Mouse (Mus musculus) CH12.LX (cell line): ENCODE data around the gene Chst15. TPM values are rescaled to one million over a fixed set of nuclear protein-coding genes. Genes with fewer than 3 reads are reported as not detected.

Experiments
- DNase-seq: peaks from one replicate; pipeline ENCODE4 v3.0.0-alpha.2; 2013; ENCODE audit errors: extremely low read depth
- H3K27ac ChIP-seq: 2 replicates; pipeline ENCODE4 v1.5.1; 2012; ENCODE audit warnings: low read depth, mild to moderate bottlenecking, control low read depth, moderate library complexity; ENCODE audit not compliant: insufficient read depth
- H3K27me3 ChIP-seq: replicated peaks from 2 replicates; pipeline ENCODE3; 2012; ENCODE audit warnings: inconsistent platforms
- H3K36me3 ChIP-seq, 2 experiments: replicated peaks in 1 of 2; 2 replicates each; pipeline versions ENCODE3 to v1.6.1; 2012; ENCODE audit warnings: inconsistent platforms in 1 of 2, low read length in 1 of 2, mild to moderate bottlenecking in 1 of 2, mixed read lengths in 1 of 2, moderate library complexity in 1 of 2; ENCODE audit not compliant: control insufficient read depth in 1 of 2, insufficient read depth in 1 of 2
- H3K4me1 ChIP-seq, 2 experiments: 2 replicates each; pipeline ENCODE4 v1.6.1; 2012; ENCODE audit warnings: inconsistent platforms in 1 of 2, moderate library complexity in 1 of 2; ENCODE audit not compliant: insufficient read depth in 2 of 2, control insufficient read depth in 1 of 2
- H3K4me2 ChIP-seq: 2 replicates; pipeline ENCODE4 v1.6.1; 2012; ENCODE audit warnings: low read depth, mild to moderate bottlenecking, control low read depth; ENCODE audit not compliant: poor library complexity, insufficient read depth, severe bottlenecking
- H3K4me3 ChIP-seq, 3 experiments: fragments of 150-350 bp in 1 of 3; sonication (generic) in 1 of 3; replicated peaks in 1 of 3; 2 replicates each; pipeline versions ENCODE3 to v1.5.1; 2011 to 2012; ENCODE audit warnings: low read depth in 2 of 3, low read length in 2 of 3, mild to moderate bottlenecking in 2 of 3, moderate library complexity in 2 of 3, control low read depth in 1 of 3, improper control_type of control experiment in 1 of 3, inconsistent platforms in 1 of 3, mixed read lengths in 1 of 3; ENCODE audit not compliant: poor library complexity in 1 of 3
- H3K79me2 ChIP-seq: replicated peaks from 2 replicates; pipeline ENCODE4 v1.6.1; 2012; ENCODE audit warnings: mild to moderate bottlenecking, moderate library complexity; ENCODE audit not compliant: control insufficient read depth, poor library complexity, insufficient read depth, severe bottlenecking; ENCODE audit errors: extremely low read depth
- H3K9ac ChIP-seq: 2 replicates; pipeline ENCODE4 v1.6.1; 2012; ENCODE audit warnings: low read depth, mild to moderate bottlenecking, control low read depth, moderate library complexity; ENCODE audit not compliant: insufficient read depth
- H3K9me3 ChIP-seq: replicated peaks from 2 replicates; pipeline ENCODE3; 2012; ENCODE audit warnings: low read length, inconsistent platforms, mixed read lengths
- BHLHE40 ChIP-seq: IDR thresholded peaks from 2 replicates; pipeline ENCODE4 v1.6.1; 2011; ENCODE audit warnings: mild to moderate bottlenecking, low read depth, low read length, improper control_type of control experiment
- CHD1 ChIP-seq: IDR thresholded peaks from 2 replicates; pipeline ENCODE4 v1.6.1; 2012; ENCODE audit warnings: low read depth, low read length, improper control_type of control experiment, inconsistent platforms
- CTCF ChIP-seq, 2 experiments: IDR thresholded peaks in 1 of 2; conservative IDR thresholded peaks in 1 of 2; 2 replicates each; pipeline ENCODE4 v1.5.1; 2011 to 2012; ENCODE audit warnings: low read depth in 2 of 2, low read length in 2 of 2, improper control_type of control experiment in 1 of 2, inconsistent platforms in 1 of 2, mild to moderate bottlenecking in 1 of 2, moderate library complexity in 1 of 2
- ELF1 ChIP-seq: IDR thresholded peaks from 2 replicates; pipeline ENCODE4 v1.6.1; 2014; ENCODE audit warnings: low read depth, mild to moderate bottlenecking, inconsistent platforms, low read length, improper control_type of control experiment
- GABPA ChIP-seq: IDR thresholded peaks from 2 replicates; pipeline ENCODE4 v1.6.1; 2012; ENCODE audit warnings: low read depth, low read length, improper control_type of control experiment, inconsistent platforms; ENCODE audit not compliant: insufficient replicate concordance
- JUN ChIP-seq: IDR thresholded peaks from 2 replicates; pipeline ENCODE4 v1.6.1; 2011; ENCODE audit warnings: low read depth, mild to moderate bottlenecking, low read length, improper control_type of control experiment, moderate library complexity; ENCODE audit not compliant: insufficient read depth
- JUND ChIP-seq: conservative IDR thresholded peaks from 2 replicates; pipeline ENCODE4 v1.6.1; 2011; ENCODE audit warnings: low read depth, low read length, improper control_type of control experiment
- KAT2A ChIP-seq: IDR thresholded peaks from 2 replicates; pipeline ENCODE4 v1.6.1; 2012; ENCODE audit warnings: low read length, improper control_type of control experiment, inconsistent platforms; ENCODE audit not compliant: insufficient replicate concordance
- MAFK ChIP-seq: IDR thresholded peaks from 2 replicates; pipeline ENCODE4 v1.6.1; 2011; ENCODE audit warnings: low read length, improper control_type of control experiment; ENCODE audit not compliant: insufficient replicate concordance
- MAZ ChIP-seq: IDR thresholded peaks from 2 replicates; pipeline ENCODE4 v1.6.1; 2012; ENCODE audit warnings: low read depth, mild to moderate bottlenecking, inconsistent platforms, low read length, improper control_type of control experiment, moderate library complexity
- MXI1 ChIP-seq: IDR thresholded peaks from 2 replicates; pipeline ENCODE4 v1.6.1; 2011; ENCODE audit warnings: mild to moderate bottlenecking, low read depth, low read length, improper control_type of control experiment
- NELFE ChIP-seq: IDR thresholded peaks from 2 replicates; pipeline ENCODE4 v1.6.1; 2011; ENCODE audit warnings: low read depth, low read length, improper control_type of control experiment
- NRF1 ChIP-seq: IDR thresholded peaks from 2 replicates; pipeline ENCODE4 v1.6.1; 2014; ENCODE audit warnings: low read depth, mild to moderate bottlenecking, inconsistent platforms, low read length, improper control_type of control experiment, moderate library complexity
- PAX5 ChIP-seq: IDR thresholded peaks from 2 replicates; pipeline ENCODE4 v1.6.1; 2012; ENCODE audit warnings: low read length, inconsistent platforms, mixed read lengths
- POLR2A ChIP-seq: IDR thresholded peaks from 2 replicates; pipeline ENCODE4 v1.6.1; 2011; ENCODE audit warnings: low read depth, mild to moderate bottlenecking, improper control_type of control experiment, low read length
- SIN3A ChIP-seq: IDR thresholded peaks from 2 replicates; pipeline ENCODE4 v1.6.1; 2012; ENCODE audit warnings: low read length, improper control_type of control experiment, inconsistent platforms
- TCF12 ChIP-seq: IDR thresholded peaks from 2 replicates; pipeline ENCODE4 v1.6.1; 2014; ENCODE audit warnings: low read depth, mild to moderate bottlenecking, inconsistent platforms, low read length, improper control_type of control experiment
- UBTF ChIP-seq: IDR thresholded peaks from 2 replicates; pipeline ENCODE4 v1.6.1; 2012; ENCODE audit warnings: low read depth, mild to moderate bottlenecking, inconsistent platforms, low read length, improper control_type of control experiment, moderate library complexity
- USF1 ChIP-seq: IDR thresholded peaks from 2 replicates; pipeline ENCODE4 v1.6.1; 2014; ENCODE audit warnings: low read depth, mild to moderate bottlenecking, inconsistent platforms, low read length, improper control_type of control experiment
- USF2 ChIP-seq: conservative IDR thresholded peaks from 2 replicates; pipeline ENCODE4 v1.6.1; 2011; ENCODE audit warnings: low read depth, low read length, improper control_type of control experiment
- ZKSCAN1 ChIP-seq: IDR thresholded peaks from 2 replicates; pipeline ENCODE4 v1.6.1; 2012; ENCODE audit warnings: low read depth, inconsistent platforms, low read length, improper control_type of control experiment, borderline replicate concordance
- ZNF384 ChIP-seq: IDR thresholded peaks from 2 replicates; pipeline ENCODE4 v1.6.1; 2012; ENCODE audit warnings: low read depth, low read length, improper control_type of control experiment, inconsistent platforms
- dilution Hi-C: fragments of 300-500 bp; cut with MboI; formaldehyde crosslinking; loops from 2 replicates; pipeline ENCODE4 v1.14.3; 2020; ENCODE audit warnings: low sequenced_read_pairs; ENCODE audit not compliant: extremely low pct_unique_long_range_greater_than_20kb, extremely low pct_ligation_motif_present
- in situ Hi-C: fragments of 300-500 bp; cut with MboI; formaldehyde crosslinking; loops from 3 replicates; pipeline ENCODE4 v1.14.3; 2019; ENCODE audit warnings: low sequenced_read_pairs, low pct_ligation_motif_present, low pct_unique_long_range_greater_than_20kb, mixed read lengths
- polyA plus RNA-seq: library from polyadenylated mRNA; unstranded; fragments of >175 nt; gene quantifications from 2 replicates; pipeline ENCODE4 v1.2.1, GENCODE M21; 2012; ENCODE audit warnings: low read depth; ENCODE audit not compliant: insufficient read length
- total RNA-seq, 2 experiments: library from RNA; depleted of rRNA; stranded (reverse); fragments of 300-350 nt in 1 of 2; fragments of >200 nt in 1 of 2; gene quantifications; 2 replicates each; pipeline ENCODE4 v1.2.3; 2012 to 2014

The Chst15 gene
- total and polyA plus RNA-seq, 3 experiments, result 0.42 to 0.81 (median 0.57) TPM

DNA sequence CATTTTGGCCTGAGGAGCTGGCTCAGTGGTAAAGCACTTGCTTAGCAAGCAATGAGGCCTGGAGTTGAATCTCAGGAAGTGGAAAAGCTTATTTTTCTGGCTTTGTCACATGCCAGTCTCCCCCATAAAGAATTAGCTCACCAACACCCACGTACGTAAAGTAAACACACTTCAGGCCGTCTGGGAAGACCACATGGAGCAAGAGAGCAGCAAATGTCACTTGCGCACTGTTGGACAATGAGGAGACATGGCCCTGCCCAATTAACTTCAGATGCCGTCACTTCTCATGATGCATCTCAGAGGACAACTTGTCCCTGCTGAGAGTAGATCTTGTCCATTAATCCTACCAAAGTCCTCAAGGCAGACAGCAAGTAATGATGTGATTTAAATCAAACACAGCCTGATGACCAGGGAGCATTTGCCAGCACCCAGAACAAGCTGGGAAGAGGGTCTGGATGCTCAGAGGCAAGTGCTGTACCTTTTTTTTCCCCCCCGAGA, 32.1 kb upstream of the Chst15 start:
- no peak for DNase-seq
- Histone ChIP-seq H3K36me3 (no peaks in the 10 kb centered on the region), H3K9ac (no peak overlapping the region), H3K27me3 (peaks cover 49% of the 10 kb centered on the region), H3K9me3 (no peaks in the 10 kb centered on the region), H3K79me2 (no peaks in the 10 kb centered on the region), H3K4me3 (no peak overlapping the region), H3K4me1 (no peaks in the 10 kb centered on the region), H3K4me2 (no peak overlapping the region), H3K27ac (no peak overlapping the region)
- in situ Hi-C loops (no loop called here), dilution Hi-C loops (no loop called here)
- TF ChIP-seq NELFE (no peak), BHLHE40 (no peak), JUND (no peak), CTCF (conservative IDR thresholded peaks at IDR 0.05 in 1 of 2, IDR thresholded peaks at IDR 0.05 in 1 of 2; ENCODE audit: low read depth in 2 of 2, low read length in 2 of 2) (no peak), ZKSCAN1 (no peak), CHD1 (no peak), NRF1 (no peak)

GRCm38 (mm10) chr7:132347273-132348045, 30.4 kb upstream of the Chst15 start:
- H3K9me3 ChIP-seq, result no peaks in the 10 kb centered on the region
- DNase-seq, result no peak

GRCm38 (mm10) chr7:132345526-132346070, 28.6 kb upstream of the Chst15 start:
- H3K27me3 ChIP-seq, result peaks cover 40% of the 10 kb centered on the region
- H3K9ac ChIP-seq, result no peak overlapping the region
- H3K4me2 ChIP-seq, result no peak overlapping the region
- H3K4me1 ChIP-seq, result no peaks in the 10 kb centered on the region
- no peak overlapping the region for H3K4me3 ChIP-seq
- no peaks in the 10 kb centered on the region for H3K36me3 ChIP-seq
- TF ChIP-seq PAX5, result no peak
- TF ChIP-seq MAFK, result no peak
- TF ChIP-seq TCF12, result no peak
- TF ChIP-seq JUN, result no peak
- in situ Hi-C loops, result no loop called here
- H3K79me2 ChIP-seq, result no peaks in the 10 kb centered on the region
- dilution Hi-C loops, result no loop called here
- no peak overlapping the region for H3K27ac ChIP-seq
- DNase-seq, result no peak
- no peaks in the 10 kb centered on the region for H3K9me3 ChIP-seq

More at GRCm38 (mm10) chr7:132347273-132348045, 30.4 kb upstream of the Chst15 start:
- no peaks in the 10 kb centered on the region for H3K4me1 ChIP-seq
- no peaks in the 10 kb centered on the region for H3K36me3 ChIP-seq
- H3K27ac ChIP-seq, result no peak overlapping the region
- H3K79me2 ChIP-seq, result no peaks in the 10 kb centered on the region
- dilution Hi-C loops (no loop called here), in situ Hi-C loops (no loop called here)
- no peak overlapping the region for H3K4me2 ChIP-seq
- no peak overlapping the region for H3K4me3 ChIP-seq
- TF ChIP-seq POLR2A, result no peak
- TF ChIP-seq GABPA, result no peak
- no peak for TF ChIP-seq BHLHE40
- TF ChIP-seq ELF1, result no peak
- TF ChIP-seq SIN3A, result no peak
- TF ChIP-seq USF1, result no peak
- TF ChIP-seq NRF1, result no peak
- no peak for TF ChIP-seq MAZ
- no peak for TF ChIP-seq MXI1
- no peak for TF ChIP-seq USF2
- no peak for TF ChIP-seq KAT2A
- TF ChIP-seq ZNF384, result no peak
- TF ChIP-seq UBTF, result no peak
- H3K27me3 ChIP-seq, result peaks cover 37% of the 10 kb centered on the region
- H3K9ac ChIP-seq, result no peak overlapping the region
